Mouse (Mus musculus): ENCODE results near the gene 6430550D23Rik.

GRCm38 (mm10) chr2:155945124-155945523 lies 62.7 kb downstream of the 6430550D23Rik start, which contains the start of gene Gdf5:
- TF ChIP-seq CTCF (IDR thresholded peaks at IDR 0.05; ENCODE audit: control insufficient read depth, insufficient read depth, insufficient read length) (no peak), USF1 (IDR thresholded peaks at IDR 0.05; ENCODE audit: low read depth) (no peak), MYOG (IDR thresholded peaks at IDR 0.05; ENCODE audit: control insufficient read depth, extremely low read depth, insufficient read length) (no peak), CEBPB (IDR thresholded peaks at IDR 0.05; ENCODE audit: low read depth) (no peak), MAX (IDR thresholded peaks at IDR 0.05) (no peak), MYOD1 (IDR thresholded peaks at IDR 0.05; ENCODE audit: control insufficient read depth, insufficient read length, low read depth) (no peak)

All from C2C12 (cell line).